Mouse (Mus musculus) lung, adult 18-20 months (tissue): Measurements from ENCODE around the gene Vmn1r208.
"Not testable (repeated sequence)": the region's sequence is repeated elsewhere in the genome, so short reads cannot be mapped to it uniquely, and the experiment has no call there.

ENCODE experiments used
- DNase-seq, 2 experiments: peaks; one replicate each; pipeline ENCODE4 v3.0.0; 2022; ENCODE audit warnings: mixed read lengths in 2 of 2

The Vmn1r208 gene

GRCm38 (mm10) chr13:22777300-22777699 is at the start of gene Vmn1r208:
Gene Vmn1r208, minus strand, starts transcription at chr13:22777400.
- not testable (repeated sequence) for DNase-seq

GRCm38 (mm10) chr13:22821601-22822000 is 44.4 kb upstream of the Vmn1r208 start:
- DNase-seq: not testable (repeated sequence)

GRCm38 (mm10) chr13:22809582-22809981 is 32.4 kb upstream of the Vmn1r208 start, which contains the start of gene Vmn1r209:
Gene Vmn1r209, minus strand, starts transcription at chr13:22809682.
- not testable (repeated sequence) for DNase-seq

- not testable (repeated sequence) for DNase-seq
Measured at GRCm38 (mm10) chr13:22788096-22788495, 10.9 kb upstream of the Vmn1r208 start.

- not testable (repeated sequence) for DNase-seq
Measured at GRCm38 (mm10) chr13:22784159-22784558, 7.0 kb upstream of the Vmn1r208 start.

- not testable (repeated sequence) for DNase-seq
Measured at GRCm38 (mm10) chr13:22771592-22771991, 5.6 kb downstream of the Vmn1r208 start.

GRCm38 (mm10) chr13:22747524-22747923 is 29.7 kb downstream of the Vmn1r208 start:
- DNase-seq: no peak

GRCm38 (mm10) chr13:22729529-22729928 is 47.7 kb downstream of the Vmn1r208 start, which contains the start of gene Vmn1r207-ps:
Gene Vmn1r207-ps, minus strand, starts transcription at chr13:22729629.
- not testable (repeated sequence) for DNase-seq
